Mouse (Mus musculus): ENCODE data around the gene Wnk2.

Gene Wnk2

GRCm38 (mm10) chr13:49175509-49175908, 27.7 kb upstream of the Wnk2 start:
- no peak for DNase-seq

DNA sequence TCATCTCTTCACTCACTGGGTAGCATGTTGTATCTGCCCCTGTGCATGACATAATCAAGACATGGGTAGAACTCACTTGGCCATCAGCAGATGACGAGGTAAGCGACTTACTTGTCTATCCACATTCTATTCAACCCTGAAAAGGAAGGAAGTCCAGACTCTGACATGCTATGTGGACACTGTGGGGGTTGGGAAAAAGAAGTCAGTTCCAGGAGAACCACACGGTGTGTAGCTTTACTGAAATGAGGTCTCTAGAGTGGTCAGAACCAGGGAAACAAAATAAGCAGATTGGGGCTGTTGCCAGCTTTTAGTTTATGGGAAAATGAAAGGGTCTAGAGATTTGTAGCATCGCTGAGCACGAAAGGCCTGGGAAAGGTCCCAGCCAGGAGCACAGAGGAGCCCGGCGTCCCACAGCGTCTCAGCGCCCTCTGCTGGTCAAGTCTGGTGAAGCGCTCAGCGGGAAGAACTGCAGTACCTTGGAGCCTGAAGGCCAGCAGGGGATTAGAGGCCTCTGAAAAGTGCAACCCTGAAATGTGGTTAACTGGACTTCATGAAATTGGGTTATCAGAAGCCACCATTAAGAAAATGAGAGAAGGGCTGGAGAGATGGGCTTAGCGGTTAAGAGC, 25.3 kb upstream of the Wnk2 start:
- DNase-seq: peak; percentile 91 to 96

DNA sequence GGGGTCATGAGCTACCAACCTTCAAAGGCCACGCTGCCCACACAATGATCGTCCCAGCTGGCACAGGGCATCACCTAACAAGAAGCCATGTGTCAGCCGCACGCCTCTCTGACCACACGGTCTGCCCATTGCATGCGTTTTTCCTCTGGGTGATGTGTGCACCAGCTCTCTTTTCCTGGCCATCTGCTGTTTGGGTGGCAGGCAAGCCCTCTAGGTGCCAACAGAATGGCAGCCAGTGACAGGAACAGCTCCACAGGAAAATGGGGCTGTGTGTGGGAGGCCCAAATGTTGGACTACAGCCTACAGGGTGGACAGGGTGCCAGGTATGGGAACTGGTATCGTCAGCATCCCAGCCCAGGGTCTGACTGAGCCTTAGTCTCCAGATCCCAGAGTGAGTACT, 24.5 kb upstream of the Wnk2 start:
- peak; percentile 84 to 88 for DNase-seq

- no peak for DNase-seq
Measured at GRCm38 (mm10) chr13:49171729-49172128, 23.9 kb upstream of the Wnk2 start.

GRCm38 (mm10) chr13:49170623-49171022, 22.8 kb upstream of the Wnk2 start:
- DNase-seq: no peak

- peak; percentile 94 to 98 for DNase-seq
Measured at GRCm38 (mm10) chr13:49169448-49170207, 21.8 kb upstream of the Wnk2 start.

DNA sequence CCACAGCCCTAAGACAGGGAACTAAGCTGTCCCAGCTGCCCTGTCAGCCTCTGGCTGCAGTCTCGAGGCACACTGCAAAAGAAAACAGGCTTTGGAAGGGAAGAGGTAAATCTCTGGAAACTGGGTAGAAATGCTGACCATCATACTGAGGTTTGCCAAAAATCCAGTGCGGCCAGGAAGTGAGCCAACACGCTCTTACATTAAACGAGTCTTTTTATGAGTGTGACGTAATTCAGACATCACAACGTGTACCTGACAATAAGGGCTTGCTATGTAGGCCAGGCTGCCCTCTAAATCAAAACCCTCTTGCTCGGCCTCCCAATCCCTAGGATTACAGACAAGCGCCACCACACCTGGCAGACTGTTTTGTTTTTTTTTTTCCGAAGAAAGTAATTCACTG, 19.3 kb upstream of the Wnk2 start:
- no peak for DNase-seq

DNA sequence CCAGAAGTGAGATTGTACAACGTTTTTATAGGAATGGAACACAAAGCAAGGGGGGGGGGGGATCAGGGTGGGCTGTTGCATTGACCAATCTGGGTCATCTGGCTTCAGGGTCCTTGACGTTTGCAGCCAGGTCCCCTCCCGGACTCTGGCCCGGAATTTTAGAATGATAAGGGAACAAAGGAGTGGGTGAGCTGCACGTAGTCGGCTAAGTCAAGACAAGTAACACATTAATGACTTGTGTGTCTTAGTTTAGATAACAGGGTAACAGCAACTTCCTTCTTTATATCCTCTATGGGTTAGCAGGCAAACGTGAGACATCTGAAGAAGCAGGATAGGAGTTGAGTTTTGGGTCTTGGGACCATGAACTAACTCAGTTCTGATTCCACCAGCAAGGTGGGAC, 15.8 kb upstream of the Wnk2 start:
- DNase-seq: no peak

GRCm38 (mm10) chr13:49162722-49163121, 14.9 kb upstream of the Wnk2 start:
- no peak for DNase-seq

DNA sequence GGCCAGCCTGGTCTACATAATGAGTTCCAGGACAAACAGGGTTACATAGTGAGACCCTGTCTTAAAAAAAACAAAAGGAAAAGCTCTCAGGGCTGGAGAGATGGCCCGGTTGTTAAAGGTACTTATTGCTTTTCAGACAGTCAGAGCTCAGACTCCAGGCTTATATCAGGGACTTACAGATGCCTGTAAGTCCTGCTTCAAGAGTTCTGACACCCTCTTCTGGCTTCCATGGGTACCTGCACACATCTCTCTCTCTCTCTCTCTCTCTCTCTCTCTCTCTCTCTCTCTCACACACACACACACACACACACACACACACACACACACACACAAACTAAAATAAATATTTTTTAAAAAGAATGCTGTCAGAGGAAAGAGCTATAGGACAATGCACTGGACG, 13.4 kb upstream of the Wnk2 start:
- DNase-seq: no peak

DNA sequence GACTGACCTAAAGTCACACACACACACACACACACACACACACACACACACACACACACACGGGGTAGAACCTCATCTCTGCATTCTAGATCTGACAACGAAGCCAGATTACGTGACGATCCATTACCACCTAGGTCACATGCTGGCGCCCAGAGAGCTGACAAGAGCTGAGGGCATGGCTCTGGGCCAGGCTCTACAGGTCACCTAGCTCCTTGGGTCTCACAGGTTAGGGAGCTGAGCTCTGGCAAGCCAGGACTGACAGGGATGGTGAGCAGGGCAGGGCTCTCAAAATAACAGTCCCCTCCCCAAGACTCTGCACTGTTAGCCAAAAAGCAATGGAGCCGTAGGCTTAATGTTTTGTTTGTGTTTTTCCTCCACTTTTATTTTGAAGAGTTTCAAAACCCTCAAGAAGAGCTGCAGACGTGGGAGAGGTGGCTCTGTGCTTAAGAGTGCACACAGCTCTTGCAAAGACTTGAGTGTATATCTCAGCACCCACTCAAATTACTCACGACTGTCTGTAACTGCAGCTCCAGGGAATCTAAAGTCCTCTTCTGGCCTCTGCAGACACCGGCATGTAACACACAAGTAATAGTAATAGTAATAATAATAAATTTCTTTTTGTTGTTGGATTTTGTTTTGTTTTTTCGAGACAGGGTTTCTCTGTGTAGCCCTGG, 10.4 kb upstream of the Wnk2 start:
- DNase-seq: no peak

DNA sequence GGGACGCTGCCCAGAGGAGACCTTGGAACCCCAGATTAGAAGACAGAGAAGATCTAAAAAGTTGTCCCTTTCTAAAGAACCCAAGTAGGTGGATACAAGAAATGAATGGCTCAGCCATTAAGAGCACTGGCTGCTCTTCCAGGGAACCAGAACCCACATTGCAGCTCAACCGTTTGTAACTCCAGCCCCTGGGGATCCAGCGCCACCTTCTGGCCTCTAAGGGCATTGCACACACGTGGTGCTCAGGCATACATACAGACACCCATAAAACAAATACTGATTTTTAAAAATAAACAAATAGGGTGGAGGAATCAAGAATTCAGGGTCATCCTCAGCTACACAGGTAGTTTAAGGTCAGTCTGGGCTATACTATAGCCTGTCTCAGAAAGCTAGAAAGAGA, 8.8 kb upstream of the Wnk2 start:
- DNase-seq: no peak

GRCm38 (mm10) chr13:49154621-49155020, 6.8 kb upstream of the Wnk2 start:
- DNase-seq: no peak

DNA sequence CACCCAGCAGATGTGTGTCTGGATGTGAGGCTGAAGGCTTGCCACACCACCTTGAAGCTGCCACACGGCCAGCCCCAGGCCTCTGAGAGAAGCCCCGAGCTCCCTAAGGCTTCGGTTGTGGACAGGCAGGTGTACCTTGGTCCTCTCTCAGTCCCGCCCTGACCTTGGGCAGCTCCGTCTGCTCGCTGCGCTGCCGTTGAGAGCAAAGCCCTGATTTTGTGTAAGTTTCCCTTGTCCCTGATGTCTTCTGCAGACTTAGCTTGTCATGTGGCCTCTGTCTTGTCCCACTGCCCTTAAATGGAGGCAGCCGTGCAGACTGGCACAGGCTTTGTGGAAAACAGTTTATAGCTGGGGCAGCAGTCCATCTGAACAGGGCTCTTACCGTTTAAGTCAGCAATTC, 6.2 kb upstream of the Wnk2 start:
- DNase-seq: no peak

DNA sequence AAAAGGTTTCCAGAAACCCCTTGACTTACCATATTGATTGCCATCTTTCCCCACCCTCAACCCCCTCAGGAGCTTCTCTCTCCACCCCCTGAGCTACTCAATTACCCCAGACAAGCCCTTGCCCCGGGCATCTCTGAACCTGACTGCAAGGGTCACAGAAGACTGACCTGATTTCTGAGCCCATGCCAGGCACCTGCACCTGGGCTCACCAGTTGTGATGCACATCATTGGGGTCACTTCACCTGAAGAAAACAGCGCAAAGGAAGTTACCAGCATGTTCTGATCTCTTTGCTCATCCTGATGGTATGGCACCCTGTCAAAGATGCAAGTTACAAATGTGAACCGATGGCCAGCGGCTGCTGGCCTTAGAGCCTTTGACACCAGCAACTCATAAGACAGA, 873 bp upstream of the Wnk2 start:
- no peak for DNase-seq

- DNase-seq: peak; percentile 64 to 73
Measured at GRCm38 (mm10) chr13:49147007-49147857, 582 bp downstream of the Wnk2 start.

GRCm38 (mm10) chr13:49146698-49147006, 1.2 kb downstream of the Wnk2 start:
- DNase-seq: no peak

DNA sequence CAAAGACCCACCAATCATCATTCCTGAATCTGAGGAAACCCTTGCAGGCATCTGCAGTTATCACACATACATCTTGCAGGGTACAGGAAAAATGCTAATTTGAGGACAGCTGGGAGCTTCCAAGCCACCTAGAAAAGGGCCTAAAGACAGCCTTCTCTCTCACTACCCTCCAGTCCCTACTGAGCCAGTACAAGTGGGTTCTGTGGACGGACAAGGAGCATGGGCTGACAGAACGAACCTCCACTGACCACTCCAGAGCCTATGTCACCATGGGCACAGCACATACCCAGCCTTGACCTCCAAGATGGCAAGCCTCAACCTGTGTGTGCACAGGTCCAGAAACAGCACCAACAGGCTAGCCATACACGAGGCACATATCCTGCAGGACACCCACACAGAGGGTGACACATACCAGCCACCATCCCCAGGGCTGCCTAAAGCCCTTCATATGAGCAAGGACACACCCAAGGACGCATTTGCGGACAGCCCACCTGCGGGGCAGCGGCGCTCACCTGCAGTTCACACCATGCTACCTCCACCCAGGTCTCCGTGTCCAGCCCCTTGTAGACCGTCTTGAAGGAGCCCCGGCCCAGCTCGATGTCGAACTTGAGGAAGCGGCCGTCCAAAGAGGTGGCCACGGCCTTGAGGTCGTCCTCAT, 1.6 kb downstream of the Wnk2 start:
- DNase-seq: peak in 1 of 2 experiments; percentile 60

DNA sequence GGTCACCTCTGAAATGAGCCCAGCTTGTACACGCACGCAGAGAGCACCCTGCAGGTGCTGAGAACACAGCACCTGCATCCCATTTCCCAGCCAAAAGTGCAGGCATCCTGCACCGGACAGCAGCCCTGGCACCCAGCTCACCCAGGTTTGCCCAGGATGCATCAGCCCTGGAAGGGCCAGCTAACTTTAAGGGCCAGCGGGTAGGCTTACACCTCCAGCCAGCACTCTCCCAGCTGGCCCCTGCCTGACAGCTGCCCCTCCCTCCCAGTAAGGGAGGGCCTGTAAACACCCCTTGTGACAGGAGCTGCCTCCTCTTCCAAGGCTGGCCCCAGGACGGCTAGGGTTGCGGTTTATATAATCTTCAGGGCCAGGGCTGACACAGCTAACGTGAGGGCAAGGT, 2.4 kb downstream of the Wnk2 start:
- peak; percentile 69 to 76 for DNase-seq

- peak; percentile 81 to 84 for DNase-seq
Measured at GRCm38 (mm10) chr13:49144451-49144850, 3.4 kb downstream of the Wnk2 start.

- no peak for DNase-seq
Measured at GRCm38 (mm10) chr13:49143323-49143722, 4.5 kb downstream of the Wnk2 start.

DNA sequence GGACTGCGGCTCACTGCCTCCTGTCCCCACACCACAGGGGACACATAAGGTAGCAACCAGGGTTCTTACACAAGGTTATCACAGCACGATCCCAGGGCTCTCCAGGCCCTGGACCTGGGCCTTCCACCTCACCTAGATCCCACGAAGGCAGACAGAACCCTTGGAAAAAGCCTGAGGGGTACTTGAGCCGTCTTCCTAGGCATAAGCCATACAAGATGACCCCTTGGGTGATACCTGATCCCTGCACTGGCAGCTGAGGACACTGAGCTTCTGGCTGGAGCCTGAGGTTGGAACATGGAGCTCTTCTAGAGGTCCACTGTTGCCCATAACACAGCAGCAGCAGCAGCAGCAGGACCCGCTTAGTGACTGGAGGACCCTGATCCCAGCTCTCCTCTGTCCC, 5.4 kb downstream of the Wnk2 start:
- no peak for DNase-seq

DNA sequence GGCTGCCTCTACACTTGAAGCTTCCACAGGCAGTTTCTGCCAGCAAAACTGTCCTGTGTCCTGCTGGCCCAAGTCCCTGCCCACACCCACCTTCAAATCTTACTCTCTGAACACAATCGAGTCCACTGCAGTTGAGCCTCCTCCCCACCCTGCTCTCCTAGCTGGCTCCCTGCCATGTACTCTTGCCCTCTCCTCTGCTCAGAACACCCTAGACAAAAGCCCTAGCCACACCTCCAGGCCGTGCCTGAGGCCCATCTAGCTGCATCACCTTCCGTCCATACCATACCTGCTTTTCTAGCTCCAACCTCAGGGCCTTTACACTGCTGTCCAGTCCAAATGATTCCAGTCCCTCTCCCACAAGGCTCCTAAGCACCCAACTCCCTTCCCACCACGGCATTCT, 7.2 kb downstream of the Wnk2 start:
- DNase-seq: peak in 1 of 2 experiments; percentile 37

Data from cerebellum, adult 18-20 months (tissue).